Mouse (Mus musculus) bone marrow, adult 2 months (tissue): Measurements from ENCODE around the gene Ubb. TPM values are rescaled to one million over a fixed set of nuclear protein-coding genes. Genes with fewer than 3 reads are reported as not detected.
"Not testable (repeated sequence)": the region's sequence is repeated elsewhere in the genome, so short reads cannot be mapped to it uniquely, and the experiment has no call there.

Source experiments
- H3K27ac ChIP-seq: fragments of 200-500 bp; 2 replicates; pipeline ENCODE4 v1.5.1; 2012; ENCODE audit warnings: low read depth, mild to moderate bottlenecking, control low read depth, inconsistent platforms, low read length; ENCODE audit not compliant: control insufficient read depth, poor library complexity, insufficient read depth
- H3K4me1 ChIP-seq: fragments of 200-500 bp; 2 replicates; pipeline ENCODE4 v1.6.1; 2011; ENCODE audit warnings: low read length; ENCODE audit not compliant: control insufficient read depth, insufficient read depth
- H3K4me3 ChIP-seq: fragments of 200-500 bp; replicated peaks from 2 replicates; pipeline ENCODE3; 2011; ENCODE audit warnings: mild to moderate bottlenecking, low read depth, low read length, control low read depth; ENCODE audit not compliant: control insufficient read depth
- CTCF ChIP-seq: fragments of 200-500 bp; IDR thresholded peaks from 2 replicates; pipeline ENCODE4 v1.5.1; 2011; ENCODE audit warnings: low read length, control low read depth; ENCODE audit not compliant: control insufficient read depth, insufficient read depth
- POLR2A ChIP-seq: fragments of 200-500 bp; IDR thresholded peaks from 2 replicates; pipeline ENCODE4 v1.6.1; 2011; ENCODE audit warnings: low read depth, mild to moderate bottlenecking, control low read depth, low read length, borderline replicate concordance; ENCODE audit not compliant: control insufficient read depth
- WGBS: fragments of 180-500 bp; shearing (Covaris S2); methylation state at CpG from one replicate; pipeline ENCODE4 v1.1.7; 2018; 5-methylcytosine and 5-hydroxymethylcytosine counted together
- polyA plus RNA-seq: library from polyadenylated mRNA; stranded (reverse); fragments of >200 nt; gene quantifications from 2 replicates; pipeline ENCODE4 v1.2.4, GENCODE M21; 2011; ENCODE audit warnings: low replicate concordance; ENCODE audit not compliant: missing spikeins, insufficient read depth, insufficient read length

Gene Ubb
- polyA plus RNA-seq = 467 and 492 TPM in 2 replicates

GRCm38 (mm10) chr11:62550727-62551225 lies at the start of gene Ubb:
Gene Ubb (plus strand): TSS chr11:62551171.
- under 1% methylated on average over 40 of the region's 40 CpGs for WGBS
- Histone ChIP-seq H3K27ac (peak within 1 kb of the TSS; percentile 98), H3K4me1 (no peaks in the 10 kb centered on the region), H3K4me3 (peak within 1 kb of the TSS; percentile 88)
- TF ChIP-seq POLR2A (peak; percentile 93), CTCF (no peak)

GRCm38 (mm10) chr11:62507683-62508082 lies 43.3 kb upstream of the Ubb start:
- WGBS = 59% methylated on average over 4 of the region's 4 CpGs
- Histone ChIP-seq H3K4me1 (peaks cover 2% of the 10 kb centered on the region; the same call in 1 of the 2 replicates), H3K4me3 (no peak overlapping the region), H3K27ac (no peak overlapping the region)
- TF ChIP-seq POLR2A = no peak
- no peak for TF ChIP-seq CTCF

GRCm38 (mm10) chr11:62508365-62508764 lies 42.6 kb upstream of the Ubb start:
- not testable (repeated sequence) for H3K4me1 ChIP-seq, H3K4me3 ChIP-seq, H3K27ac ChIP-seq
- 87% methylated on average over 13 of the region's 13 CpGs for WGBS

GRCm38 (mm10) chr11:62508816-62509215 lies 42.2 kb upstream of the Ubb start:
- H3K27ac ChIP-seq, H3K4me3 ChIP-seq, H3K4me1 ChIP-seq: not testable (repeated sequence)
- 89% methylated on average over 5 of the region's 5 CpGs for WGBS

GRCm38 (mm10) chr11:62509571-62509970 lies 41.4 kb upstream of the Ubb start:
- Histone ChIP-seq H3K4me3 (no peak overlapping the region), H3K4me1 (peaks cover 2% of the 10 kb centered on the region; the same call in 1 of the 2 replicates), H3K27ac (no peak overlapping the region)
- 86% methylated on average over 3 of the region's 3 CpGs for WGBS
- TF ChIP-seq CTCF (no peak), POLR2A (no peak)

- H3K4me1 ChIP-seq = peaks cover 2% of the 10 kb centered on the region; the same call in 1 of the 2 replicates
- no peak for TF ChIP-seq POLR2A
- 82% methylated on average over 5 of the region's 5 CpGs for WGBS
- no peak overlapping the region for H3K27ac ChIP-seq
- H3K4me3 ChIP-seq = no peak overlapping the region
Observed at GRCm38 (mm10) chr11:62510956-62511355, 40.0 kb upstream of the Ubb start.

- WGBS = 84% methylated on average over 13 of the region's 13 CpGs
- Histone ChIP-seq H3K27ac (no peak overlapping the region), H3K4me1 (peaks cover 2% of the 10 kb centered on the region; the same call in 1 of the 2 replicates), H3K4me3 (no peak overlapping the region)
- TF ChIP-seq POLR2A = no peak
- no peak for TF ChIP-seq CTCF
Observed at GRCm38 (mm10) chr11:62511444-62512202, 39.3 kb upstream of the Ubb start.

GRCm38 (mm10) chr11:62512529-62513080 lies 38.4 kb upstream of the Ubb start:
- WGBS = 76% methylated on average over 8 of the region's 8 CpGs
- H3K27ac ChIP-seq = no peak overlapping the region
- H3K4me1 ChIP-seq = peaks cover under 1% of the 10 kb centered on the region; the same call in 1 of the 2 replicates
- no peak overlapping the region for H3K4me3 ChIP-seq
- TF ChIP-seq CTCF (no peak), POLR2A (no peak)

GRCm38 (mm10) chr11:62513311-62513710 lies 37.7 kb upstream of the Ubb start:
- 87% methylated on average over 6 of the region's 6 CpGs for WGBS
- H3K4me3 ChIP-seq = no peak overlapping the region
- H3K27ac ChIP-seq = no peak overlapping the region
- H3K4me1 ChIP-seq = no peaks in the 10 kb centered on the region
- TF ChIP-seq POLR2A = no peak
- no peak for TF ChIP-seq CTCF
